Mouse (Mus musculus): ENCODE measurements at regions not wholly inside any gene's neighbourhood (a gene's known extent, or its start where the extent isn't known, plus 50 kb on each side); places are given as distances from the start of the nearest gene placed in this dataset.

DNA sequence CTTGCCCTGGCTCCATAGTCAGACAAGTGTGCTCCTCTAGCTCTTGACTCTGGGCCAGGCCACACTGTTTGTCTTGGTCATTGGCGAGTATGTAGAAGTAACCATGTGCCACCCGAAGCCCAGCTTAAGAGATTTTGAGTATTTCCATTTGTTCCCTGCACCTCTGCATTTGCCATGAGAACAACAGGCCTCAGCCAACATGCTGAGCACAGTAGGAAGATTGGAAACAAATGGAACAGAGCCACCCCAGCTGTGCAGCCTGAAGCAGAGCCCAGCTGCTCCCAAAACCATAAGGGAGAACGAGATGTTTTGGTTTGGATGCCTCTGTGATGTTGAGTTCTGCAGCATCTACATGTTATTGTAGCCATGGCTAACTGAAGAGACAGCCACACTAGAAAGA, 433.1 kb upstream of the Gm6657 start:
- H3K9me3 ChIP-seq (replicated peaks) = no peaks in the 10 kb centered on the region
- no peak overlapping the region for H3K27ac ChIP-seq
- H3K4me1 ChIP-seq = peaks cover 3% of the 10 kb centered on the region; the same call in 1 of the 2 replicates
- H3K36me3 ChIP-seq = no peaks in the 10 kb centered on the region
- no peak overlapping the region for H3K4me3 ChIP-seq
- WGBS = 70% methylated on average over 3 of the region's 3 CpGs
- no peaks in the 10 kb centered on the region for H3K27me3 ChIP-seq (ENCODE audit: low read depth, poor library complexity, severe bottlenecking)
- DNase-seq (ENCODE audit: low spot score) = no peak

DNA sequence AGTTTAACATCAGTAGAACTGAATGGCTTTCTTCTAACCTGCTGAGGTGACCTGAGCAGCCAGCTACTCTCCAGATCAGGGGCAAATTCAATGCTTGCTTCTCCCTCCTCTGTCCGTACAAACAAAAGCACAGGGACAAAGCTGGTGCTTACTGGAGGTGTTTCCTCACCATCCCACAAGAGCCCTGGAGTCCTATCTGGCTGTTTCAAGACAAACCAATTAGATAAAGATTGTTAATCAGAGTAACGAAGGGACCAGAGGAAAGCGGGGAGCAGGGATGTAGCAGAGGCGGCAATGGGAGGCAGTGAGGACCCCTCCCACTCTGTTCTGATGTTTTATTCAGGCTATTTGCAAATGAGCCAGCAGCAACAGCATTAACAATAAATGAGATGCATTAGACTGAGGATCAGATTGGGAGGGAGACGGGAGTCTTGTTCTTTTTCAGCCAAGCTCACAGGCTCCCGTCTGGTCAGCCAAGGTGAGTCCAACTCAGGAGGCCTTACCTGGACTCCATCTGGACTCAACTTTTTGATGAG, 418.0 kb upstream of the Gm6657 start:
- DNase-seq (ENCODE audit: low spot score) = no peak
- 94% methylated on average over 6 of the region's 6 CpGs for WGBS
- Histone ChIP-seq H3K9me3 (replicated peaks) (no peaks in the 10 kb centered on the region), H3K4me1 (peaks cover 16% of the 10 kb centered on the region), H3K4me3 (no peak overlapping the region), H3K36me3 (no peaks in the 10 kb centered on the region), H3K27ac (no peak overlapping the region), H3K27me3 (ENCODE audit: low read depth, poor library complexity, severe bottlenecking) (no peaks in the 10 kb centered on the region)

DNA sequence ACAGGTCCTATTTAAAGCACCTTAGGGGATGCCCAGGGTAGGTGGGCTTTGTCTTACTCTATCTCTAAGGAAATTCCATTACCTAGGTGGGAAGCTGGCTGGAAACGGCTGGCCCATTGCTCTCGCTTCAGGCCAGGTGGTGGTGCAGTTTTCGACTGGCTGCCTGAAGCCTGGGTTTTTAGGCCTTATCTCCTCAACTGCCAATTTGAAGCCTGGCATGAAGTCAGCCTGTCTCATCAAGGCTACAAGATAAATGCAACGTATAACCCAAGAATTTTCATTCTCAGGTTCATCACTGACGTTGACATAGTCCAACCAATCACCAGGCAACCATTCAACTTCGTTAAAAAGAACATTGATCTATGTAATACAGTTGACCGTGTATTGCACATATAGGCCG, 417.3 kb upstream of the Gm6657 start:
- Histone ChIP-seq H3K27me3 (ENCODE audit: low read depth, poor library complexity, severe bottlenecking) (no peaks in the 10 kb centered on the region), H3K9me3 (replicated peaks) (no peaks in the 10 kb centered on the region), H3K4me3 (no peak overlapping the region), H3K36me3 (no peaks in the 10 kb centered on the region), H3K4me1 (peaks cover 19% of the 10 kb centered on the region), H3K27ac (no peak overlapping the region)
- no peak for DNase-seq (ENCODE audit: low spot score)
- 85% methylated on average over 8 of the region's 8 CpGs for WGBS

DNA sequence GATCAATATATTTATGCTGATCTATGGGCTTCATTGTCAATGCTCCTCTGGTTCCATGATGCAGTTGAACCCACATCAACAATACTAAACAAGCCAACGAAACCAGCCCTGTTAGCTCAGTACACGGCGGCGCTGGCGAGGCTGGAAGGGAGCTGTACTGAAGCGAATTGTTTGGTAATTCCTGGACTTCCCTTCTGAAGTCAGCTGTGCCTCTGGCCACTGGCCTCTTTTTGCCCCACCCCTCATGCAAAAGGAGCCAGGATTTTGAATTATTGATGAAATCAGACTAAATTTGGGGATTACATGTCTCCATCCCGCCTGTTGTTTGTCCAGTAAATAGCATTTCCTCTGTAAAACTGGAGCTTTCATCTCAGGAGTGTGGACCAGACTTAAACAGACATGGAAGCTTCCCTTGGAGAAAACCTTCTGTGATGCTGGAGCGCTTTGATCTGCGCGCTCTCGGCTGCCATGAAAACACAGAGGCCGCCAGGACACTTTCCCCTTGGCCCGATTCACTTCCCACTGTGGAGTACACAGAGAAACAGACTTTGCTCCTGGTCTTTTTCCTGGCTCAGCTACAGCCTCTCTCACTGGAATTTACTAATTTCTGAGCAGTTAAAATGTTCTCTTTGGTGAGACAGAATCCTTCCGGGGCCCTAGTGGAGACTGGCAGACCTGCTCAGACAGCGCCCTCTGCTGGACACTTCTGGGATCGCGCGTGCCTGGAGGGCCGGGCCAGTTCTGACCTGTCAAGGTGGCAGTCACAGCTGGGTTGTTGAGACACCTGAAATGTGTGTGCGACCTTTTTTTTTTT, 412.9 kb upstream of the Gm6657 start:
- 30% methylated on average over 20 of the region's 20 CpGs for WGBS
- Histone ChIP-seq H3K36me3 (no peaks in the 10 kb centered on the region), H3K4me1 (peaks cover 19% of the 10 kb centered on the region), H3K9me3 (replicated peaks) (no peaks in the 10 kb centered on the region), H3K27me3 (ENCODE audit: low read depth, poor library complexity, severe bottlenecking) (no peaks in the 10 kb centered on the region), H3K4me3 (peak overlapping the region; percentile 48), H3K27ac (peak overlapping the region; percentile 75)
- DNase-seq (ENCODE audit: low spot score) = peak; percentile 97

DNA sequence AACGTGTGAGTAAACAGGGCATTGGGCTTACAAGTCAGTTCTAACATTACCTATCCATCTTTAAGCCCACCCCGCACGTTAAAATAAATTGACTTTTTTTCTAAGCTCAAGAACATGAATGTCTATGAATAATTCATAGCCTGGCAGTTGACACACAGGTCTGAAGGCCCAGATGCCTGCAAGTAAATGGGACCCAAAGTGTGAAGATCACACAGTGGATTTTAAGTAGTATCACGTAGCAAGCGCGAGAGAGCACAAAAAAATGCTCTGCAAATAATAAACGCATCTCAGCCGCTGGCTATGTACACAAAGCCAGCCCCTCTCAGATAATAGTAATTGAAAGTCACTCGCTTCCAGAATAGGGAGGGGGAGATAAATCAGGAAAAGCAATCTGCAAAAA, 410.1 kb upstream of the Gm6657 start:
- WGBS = 92% methylated on average over 9 of the region's 9 CpGs
- Histone ChIP-seq H3K27me3 (ENCODE audit: low read depth, poor library complexity, severe bottlenecking) (no peaks in the 10 kb centered on the region), H3K27ac (no peak overlapping the region), H3K36me3 (no peaks in the 10 kb centered on the region), H3K9me3 (replicated peaks) (no peaks in the 10 kb centered on the region), H3K4me1 (peaks cover 19% of the 10 kb centered on the region), H3K4me3 (no peak overlapping the region)
- DNase-seq (ENCODE audit: low spot score) = no peak

- H3K4me1 ChIP-seq = peaks cover 18% of the 10 kb centered on the region
- H3K27ac ChIP-seq = no peak overlapping the region
- no peaks in the 10 kb centered on the region for H3K9me3 ChIP-seq (replicated peaks)
- H3K36me3 ChIP-seq = no peaks in the 10 kb centered on the region
- 81% methylated on average over 6 of the region's 6 CpGs for WGBS
- peaks cover 8% of the 10 kb centered on the region for H3K27me3 ChIP-seq (ENCODE audit: low read depth, poor library complexity, severe bottlenecking)
- DNase-seq (ENCODE audit: low spot score) = no peak
- H3K4me3 ChIP-seq = no peak overlapping the region
These were observed 408.4 kb upstream of the Gm6657 start for GRCm38 (mm10) chr12:77785647-77786046.

GRCm38 (mm10) chr12:77786678-77787077, 407.4 kb upstream of the Gm6657 start:
- Histone ChIP-seq H3K27me3 (ENCODE audit: low read depth, poor library complexity, severe bottlenecking) (peaks cover 9% of the 10 kb centered on the region), H3K4me3 (no peak overlapping the region), H3K4me1 (peaks cover 10% of the 10 kb centered on the region), H3K9me3 (replicated peaks) (no peaks in the 10 kb centered on the region), H3K27ac (no peak overlapping the region), H3K36me3 (no peaks in the 10 kb centered on the region)
- WGBS = 73% methylated on average over 4 of the region's 4 CpGs
- no peak for DNase-seq (ENCODE audit: low spot score)

GRCm38 (mm10) chr12:77788273-77788672, 405.8 kb upstream of the Gm6657 start:
- no peak for DNase-seq (ENCODE audit: low spot score)
- Histone ChIP-seq H3K4me3 (no peak overlapping the region), H3K27me3 (ENCODE audit: low read depth, poor library complexity, severe bottlenecking) (peaks cover 13% of the 10 kb centered on the region), H3K27ac (no peak overlapping the region), H3K4me1 (peaks cover 10% of the 10 kb centered on the region), H3K36me3 (no peaks in the 10 kb centered on the region), H3K9me3 (replicated peaks) (no peaks in the 10 kb centered on the region)
- WGBS = 75% methylated on average over 2 of the region's 2 CpGs

DNA sequence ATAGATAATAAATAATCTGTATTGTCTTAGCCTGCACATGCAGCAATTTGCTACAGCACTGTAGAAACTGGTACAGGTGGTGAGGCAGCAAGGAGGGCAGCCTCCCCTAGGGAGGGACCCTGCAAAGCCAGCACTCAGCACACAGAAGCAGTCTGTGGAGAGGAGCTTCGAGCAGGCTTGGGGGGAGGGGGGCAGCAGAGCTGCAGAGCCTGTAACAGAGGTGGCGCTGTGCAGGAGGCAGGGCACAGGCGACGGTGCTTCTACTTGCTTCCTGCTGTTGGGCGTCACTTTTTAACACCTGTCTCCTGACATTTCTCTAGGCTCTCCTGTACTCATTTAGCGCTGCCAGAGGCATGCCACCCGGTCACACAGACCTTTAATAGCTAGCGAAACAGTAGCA, 404.6 kb upstream of the Gm6657 start:
- H3K27ac ChIP-seq = no peak overlapping the region
- H3K27me3 ChIP-seq (ENCODE audit: low read depth, poor library complexity, severe bottlenecking) = peaks cover 13% of the 10 kb centered on the region
- peak overlapping the region; percentile 35 for H3K4me3 ChIP-seq
- no peaks in the 10 kb centered on the region for H3K9me3 ChIP-seq (replicated peaks)
- 3% methylated on average over 8 of the region's 8 CpGs for WGBS
- peak; percentile 60 for DNase-seq (ENCODE audit: low spot score)
- no peaks in the 10 kb centered on the region for H3K36me3 ChIP-seq
- peaks cover 10% of the 10 kb centered on the region for H3K4me1 ChIP-seq

- H3K9me3 ChIP-seq (replicated peaks) = no peaks in the 10 kb centered on the region
- H3K4me3 ChIP-seq = peak overlapping the region; percentile 35
- H3K36me3 ChIP-seq = no peaks in the 10 kb centered on the region
- peaks cover 13% of the 10 kb centered on the region for H3K27me3 ChIP-seq (ENCODE audit: low read depth, poor library complexity, severe bottlenecking)
- WGBS = 23% methylated on average over 14 of the region's 14 CpGs
- peaks cover 10% of the 10 kb centered on the region for H3K4me1 ChIP-seq
- H3K27ac ChIP-seq = no peak overlapping the region
- peak; percentile 31 for DNase-seq (ENCODE audit: low spot score)
These were observed 404.2 kb upstream of the Gm6657 start for GRCm38 (mm10) chr12:77789871-77790270.

DNA sequence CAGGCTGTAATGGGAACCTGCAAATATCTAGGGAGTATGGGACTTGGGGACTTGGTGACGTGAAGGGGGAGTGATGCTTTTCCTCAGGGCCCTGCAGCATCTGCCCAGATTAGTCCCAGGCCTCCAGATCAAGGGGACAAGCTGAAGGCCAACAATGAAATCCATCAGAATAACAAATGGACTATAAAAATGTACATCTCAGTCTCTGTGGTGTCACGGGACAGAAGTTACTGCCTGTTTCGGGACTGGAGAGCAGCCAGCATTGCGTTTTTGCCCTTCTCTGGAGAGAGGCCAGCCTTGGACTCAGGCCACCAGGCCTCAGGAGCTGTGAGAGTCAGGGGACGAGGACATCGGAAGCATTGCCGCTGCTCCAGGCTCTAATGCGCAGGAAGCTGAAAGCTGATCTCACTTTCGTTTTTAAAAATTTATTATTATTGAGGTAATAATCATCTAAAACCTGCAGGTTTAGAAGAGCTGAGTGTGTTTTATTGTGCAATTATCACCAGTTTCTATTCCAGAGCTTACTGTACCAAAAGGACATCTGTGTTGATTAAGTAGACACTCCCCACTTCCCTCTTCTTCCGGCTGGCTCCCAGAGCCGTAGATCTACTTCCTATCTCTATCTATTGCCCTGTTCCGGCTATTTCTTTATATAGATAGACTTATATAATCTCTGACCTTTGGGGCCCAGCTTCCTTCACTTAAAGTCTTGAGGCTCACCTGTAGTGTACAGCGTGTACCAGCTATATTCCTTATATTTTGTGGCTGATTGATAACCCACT, 403.0 kb upstream of the Gm6657 start:
- Histone ChIP-seq H3K27me3 (ENCODE audit: low read depth, poor library complexity, severe bottlenecking) (peaks cover 13% of the 10 kb centered on the region), H3K36me3 (no peaks in the 10 kb centered on the region), H3K27ac (no peak overlapping the region), H3K9me3 (replicated peaks) (no peaks in the 10 kb centered on the region), H3K4me3 (no peak overlapping the region), H3K4me1 (peaks cover 10% of the 10 kb centered on the region)
- 81% methylated on average over 13 of the region's 13 CpGs for WGBS
- DNase-seq (ENCODE audit: low spot score) = no peak

DNA sequence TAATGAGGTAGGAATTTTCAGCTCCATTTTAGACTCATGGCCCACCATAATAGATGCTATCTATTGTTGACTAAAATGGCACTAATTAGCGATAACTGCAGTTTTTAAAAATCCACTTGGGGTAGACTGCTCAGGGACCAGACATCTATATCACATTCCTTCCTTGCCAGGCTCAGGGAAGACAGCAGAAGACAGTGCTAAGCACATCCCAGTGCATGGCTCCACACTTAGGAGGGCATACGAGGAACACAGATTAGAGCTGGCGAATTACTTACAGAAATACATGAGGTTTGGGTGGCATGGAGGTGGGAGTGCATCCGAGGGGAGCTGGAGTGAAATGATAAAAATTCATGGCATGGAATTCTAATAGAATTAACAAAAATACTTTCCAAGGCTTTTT, 395.5 kb upstream of the Gm6657 start:
- Histone ChIP-seq H3K36me3 (no peaks in the 10 kb centered on the region), H3K27me3 (ENCODE audit: low read depth, poor library complexity, severe bottlenecking) (no peaks in the 10 kb centered on the region), H3K27ac (no peak overlapping the region), H3K4me3 (no peak overlapping the region), H3K4me1 (no peaks in the 10 kb centered on the region; the same call in 1 of the 2 replicates), H3K9me3 (replicated peaks) (no peaks in the 10 kb centered on the region)
- WGBS = 85% methylated on average over 4 of the region's 4 CpGs
- DNase-seq (ENCODE audit: low spot score) = no peak

- H3K36me3 ChIP-seq = no peaks in the 10 kb centered on the region
- 81% methylated on average over 12 of the region's 12 CpGs for WGBS
- H3K27ac ChIP-seq = no peak overlapping the region
- DNase-seq (ENCODE audit: low spot score) = no peak
- no peaks in the 10 kb centered on the region for H3K9me3 ChIP-seq (replicated peaks)
- no peak overlapping the region for H3K4me3 ChIP-seq
- no peaks in the 10 kb centered on the region for H3K27me3 ChIP-seq (ENCODE audit: low read depth, poor library complexity, severe bottlenecking)
- H3K4me1 ChIP-seq = no peaks in the 10 kb centered on the region; the same call in 1 of the 2 replicates
These were observed 394.8 kb upstream of the Gm6657 start for GRCm38 (mm10) chr12:77799134-77799770.

Data from limb, embryonic 10.5 days (tissue).